Mouse (Mus musculus): Measurements from ENCODE around the gene Gm20388.

- TF ChIP-seq CTCF (IDR thresholded peaks at IDR 0.05; ENCODE audit: insufficient read depth, low read depth, low read length) (no peak), POLR2A (IDR thresholded peaks at IDR 0.05; ENCODE audit: insufficient read depth, low read depth, low read length) (no peak)
Observed at GRCm38 (mm10) chr8:124198230-124198629, 4287.6 kb downstream of the Gm20388 start.

All from olfactory bulb, adult 2 months (tissue).